Mouse (Mus musculus) retina, postnatal 1 day (tissue): ENCODE results near the gene Gm21860.
"Not testable (repeated sequence)": the region's sequence is repeated elsewhere in the genome, so short reads cannot be mapped to it uniquely, and the experiment has no call there.

ENCODE experiments used
- DNase-seq: peaks from one replicate; pipeline ENCODE4 v3.0.0-alpha.2; 2012

Gene Gm21860

DNA sequence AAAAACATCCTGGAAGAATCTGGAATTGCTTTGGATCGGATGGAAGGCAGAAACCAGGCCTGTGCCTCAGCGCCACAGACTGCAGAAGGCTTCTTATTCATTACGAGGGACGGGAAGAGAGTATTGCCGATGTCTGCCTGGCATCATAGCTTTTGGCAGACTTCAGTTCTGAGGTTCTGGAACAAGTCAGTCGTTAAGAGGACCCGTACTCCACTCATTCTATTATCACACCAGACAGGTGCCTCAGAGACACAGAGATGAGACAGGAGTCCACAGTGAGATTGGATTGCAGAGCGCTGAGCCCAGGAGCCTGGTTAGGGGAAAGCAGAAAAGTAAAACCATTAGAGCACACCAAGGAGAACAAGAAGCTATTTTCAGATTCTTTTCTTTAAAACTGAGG, at the start of gene Gm21860:
TSS of gene Gm21860 (minus strand) at position 101 of the 400 bp plus-strand sequence.
- DNase-seq, result not testable (repeated sequence)

DNA sequence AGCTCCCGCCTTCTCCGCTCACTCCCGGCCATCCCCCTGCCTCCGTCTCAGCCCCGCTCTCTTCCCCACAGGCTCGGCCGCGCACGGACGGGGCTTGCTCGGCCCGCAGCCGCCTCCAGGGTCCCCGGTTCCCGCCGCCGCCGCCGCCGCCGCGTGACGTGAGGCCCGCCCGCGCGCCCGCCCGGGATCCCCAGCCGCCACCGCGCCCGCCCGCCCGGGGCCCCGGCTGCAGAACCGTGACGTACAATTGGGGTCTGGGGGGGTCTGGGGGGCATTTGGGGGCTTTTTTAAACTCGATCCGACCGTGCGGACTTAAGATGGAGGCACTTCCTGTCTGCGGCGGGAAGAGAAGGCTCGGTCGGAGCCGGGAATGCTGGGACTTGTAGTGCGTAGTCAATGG, 29.8 kb upstream of the Gm21860 start, which contains the start of gene Gm47283:
TSS of gene Gm47283 (plus strand) at position 301 of the 400 bp plus-strand sequence.
- not testable (repeated sequence) for DNase-seq

DNA sequence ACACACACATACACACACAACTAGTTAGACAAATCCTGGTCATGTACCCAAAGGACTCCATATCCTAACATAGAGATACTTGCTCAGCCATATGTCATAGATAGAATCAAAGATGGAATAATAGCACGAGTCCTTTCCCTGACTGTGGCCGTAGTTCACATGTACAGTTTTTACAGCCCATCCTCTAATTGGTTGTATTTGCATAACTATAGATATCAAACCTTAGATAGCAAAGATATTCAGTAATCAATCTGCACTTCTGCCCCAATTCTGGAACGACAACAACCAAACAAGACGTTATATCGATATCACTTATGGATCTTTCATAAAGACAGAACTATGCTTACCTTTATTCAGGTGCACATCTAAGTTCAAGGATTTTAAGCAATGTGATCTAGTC, 9.4 kb downstream of the Gm21860 start:
- peak; percentile 4 for DNase-seq

DNA sequence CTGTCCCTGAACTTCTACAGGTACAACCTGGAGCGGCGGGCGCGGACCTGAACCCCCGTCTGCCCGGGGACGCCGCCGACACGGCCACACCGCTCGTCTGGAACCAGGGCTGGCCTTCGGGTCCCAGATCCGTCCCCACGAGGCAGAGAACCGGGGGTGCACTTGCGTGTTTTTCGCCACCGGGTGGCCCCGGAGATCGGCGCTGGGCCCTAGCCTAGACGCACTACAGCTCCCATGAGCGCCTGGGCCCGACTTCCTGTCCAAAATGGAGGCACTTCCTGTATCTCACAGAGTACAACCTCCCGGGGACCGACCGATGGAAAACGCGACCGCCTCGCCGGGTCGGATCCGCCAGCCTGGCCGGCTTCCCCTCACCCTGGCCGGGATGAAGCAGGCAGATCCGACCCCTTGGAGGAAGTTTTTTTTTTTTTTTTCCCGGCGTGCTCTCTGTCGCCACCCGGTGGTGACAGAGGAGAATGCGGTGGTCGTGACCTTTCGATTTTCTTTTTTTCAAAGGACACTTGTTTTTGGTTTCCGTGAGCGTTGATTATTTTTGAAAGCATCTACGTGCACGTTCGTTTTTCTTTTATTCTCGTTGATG, 10.1 kb downstream of the Gm21860 start:
- DNase-seq, result peak; percentile 92

DNA sequence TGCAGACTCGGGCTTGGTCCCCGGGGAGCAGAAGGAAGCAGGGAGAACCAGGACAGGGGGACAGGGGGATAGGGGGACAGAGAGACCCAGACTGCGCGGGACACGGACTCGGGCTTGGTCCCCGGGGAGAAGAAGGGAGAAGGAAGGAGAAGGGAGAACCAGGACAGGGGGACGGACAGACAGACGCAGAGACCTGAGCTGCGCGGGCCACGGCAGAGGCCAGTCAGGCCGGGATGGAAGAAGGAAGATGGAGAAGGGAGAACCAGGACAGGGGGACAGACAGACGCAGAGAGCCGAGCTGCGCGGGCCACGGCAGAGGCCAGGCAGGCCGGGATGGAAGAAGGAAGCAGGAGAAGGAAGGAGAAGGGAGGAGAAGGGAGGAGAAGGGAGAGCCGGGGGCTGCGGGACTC, 10.8 kb downstream of the Gm21860 start:
- DNase-seq, result no peak

DNA sequence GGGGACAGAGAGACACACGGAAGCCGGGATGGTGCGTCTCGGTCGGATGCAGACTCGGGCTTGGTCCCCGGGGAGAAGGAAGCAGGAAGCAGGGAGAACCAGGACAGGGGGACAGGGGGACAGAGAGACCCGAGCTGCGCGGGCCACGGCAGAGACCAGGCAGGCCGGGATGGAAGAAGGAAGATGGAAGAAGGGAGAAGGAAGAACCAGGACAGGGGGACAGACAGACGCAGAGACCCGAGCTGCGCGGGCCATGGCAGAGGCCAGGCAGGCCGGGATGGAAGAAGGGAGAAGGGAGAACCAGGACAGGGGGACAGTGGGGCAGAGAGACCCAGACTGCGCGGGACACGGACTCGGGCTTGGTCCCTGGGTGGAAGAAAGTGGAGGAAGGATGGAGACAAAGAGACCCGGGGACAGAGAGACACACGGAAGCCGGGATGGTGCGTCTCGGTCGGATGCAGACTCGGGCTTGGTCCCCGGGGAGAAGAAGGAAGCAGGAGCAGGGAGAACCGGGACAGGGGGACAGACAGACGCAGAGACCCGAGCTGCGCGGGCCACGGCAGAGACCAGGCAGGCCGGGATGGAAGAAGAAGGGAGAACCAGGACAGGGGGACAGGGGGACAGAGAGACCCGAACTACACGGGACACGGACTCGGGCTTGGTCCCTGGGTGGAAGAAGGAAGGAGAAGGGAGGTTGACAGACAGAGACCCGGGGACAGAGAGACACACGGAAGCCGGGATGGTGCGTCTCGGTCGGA, 11.4 kb downstream of the Gm21860 start:
- DNase-seq, result peak; percentile 16

DNA sequence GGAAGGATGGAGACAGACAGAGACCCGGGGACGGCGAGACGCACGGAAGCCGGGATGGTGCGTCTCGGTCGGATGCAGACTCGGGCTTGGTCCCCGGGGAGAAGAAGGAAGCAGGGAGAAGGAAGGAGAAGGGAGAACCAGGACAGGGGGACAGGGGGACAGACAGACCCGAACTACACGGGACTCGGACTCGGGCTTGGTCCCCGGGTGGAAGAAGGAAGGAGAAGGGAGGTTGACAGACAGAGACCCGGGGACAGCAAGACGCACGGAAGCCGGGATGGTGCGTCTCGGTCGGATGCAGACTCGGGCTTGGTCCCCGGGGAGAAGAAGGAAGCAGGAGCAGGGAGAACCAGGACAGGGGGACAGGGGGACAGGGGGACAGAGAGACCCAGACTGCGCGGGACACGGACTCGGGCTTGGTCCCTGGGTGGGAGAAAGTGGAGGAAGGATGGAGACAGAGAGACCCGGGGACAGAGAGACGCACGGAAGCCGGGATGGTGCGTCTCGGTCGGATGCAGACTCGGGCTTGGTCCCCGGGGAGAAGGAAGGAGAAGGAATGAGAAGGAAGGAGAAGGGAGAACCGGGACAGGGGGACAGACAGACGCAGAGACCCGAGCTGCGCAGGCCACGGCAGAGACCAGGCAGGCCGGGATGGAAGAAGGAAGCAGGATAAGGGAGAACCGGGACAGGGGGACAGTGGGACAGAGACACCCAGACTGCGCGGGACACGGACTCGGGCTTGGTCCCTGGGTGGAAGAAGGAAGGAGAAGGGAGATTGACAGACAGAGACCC, 12.2 kb downstream of the Gm21860 start:
- peak; percentile 51 for DNase-seq

DNA sequence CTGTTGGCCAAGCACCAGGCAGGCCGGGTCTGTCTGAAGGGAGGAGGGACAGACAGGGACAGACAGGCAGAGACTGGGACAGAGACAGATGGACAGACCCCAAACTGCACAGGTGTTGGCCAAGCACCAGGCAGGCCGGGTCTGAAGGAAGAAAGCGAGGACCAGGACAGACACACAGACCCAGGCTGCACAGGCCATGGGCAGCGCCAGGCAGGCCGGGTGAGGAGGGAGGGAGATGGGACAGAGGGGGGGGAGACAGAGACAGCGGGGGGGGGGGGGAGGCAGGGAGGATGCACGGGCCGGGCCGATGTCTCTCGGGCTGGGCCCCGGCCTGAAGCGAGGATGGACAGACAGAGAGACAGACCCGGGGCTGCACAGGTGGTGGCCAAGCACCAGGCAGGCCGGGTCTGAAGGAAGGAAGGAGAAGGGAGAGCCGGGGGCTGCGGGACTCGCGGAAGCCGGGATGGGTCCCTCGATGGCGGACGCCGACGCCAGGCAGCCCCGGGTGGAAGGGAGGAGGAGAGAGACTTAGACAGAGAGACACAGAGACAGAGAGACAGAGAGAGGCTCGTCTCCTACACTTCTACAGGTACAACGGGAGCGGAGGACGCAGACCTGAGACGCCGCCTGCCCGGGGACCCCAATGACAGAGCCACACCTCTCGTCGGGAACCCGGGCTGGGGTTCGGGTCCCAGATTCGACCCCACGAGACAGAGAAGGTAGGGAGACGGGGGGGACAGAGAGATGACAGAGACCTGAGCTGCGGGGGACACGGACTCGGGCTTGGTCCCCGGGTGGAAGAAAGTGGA, 13.0 kb downstream of the Gm21860 start:
- peak; percentile 67 for DNase-seq

DNA sequence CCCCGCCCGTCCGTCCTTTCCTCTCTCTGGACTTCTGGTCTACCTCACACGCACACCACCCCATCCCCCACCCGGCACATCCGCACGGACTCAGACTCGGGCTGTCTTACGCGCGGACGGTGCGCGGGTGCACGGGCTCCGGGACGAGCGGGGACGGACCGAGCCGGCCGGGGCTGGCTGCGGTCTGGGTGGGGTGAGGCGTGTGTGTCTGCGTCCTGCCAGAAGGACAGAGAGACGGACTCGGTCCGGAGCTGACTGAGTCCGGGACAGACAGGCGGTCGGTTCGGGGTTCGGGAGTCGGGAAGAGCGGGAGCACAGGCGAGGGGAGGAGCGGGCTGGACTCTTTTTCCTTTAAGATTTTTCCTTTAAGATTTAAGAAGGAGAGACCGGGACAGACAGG, 13.6 kb downstream of the Gm21860 start:
- DNase-seq, result peak; percentile 81

DNA sequence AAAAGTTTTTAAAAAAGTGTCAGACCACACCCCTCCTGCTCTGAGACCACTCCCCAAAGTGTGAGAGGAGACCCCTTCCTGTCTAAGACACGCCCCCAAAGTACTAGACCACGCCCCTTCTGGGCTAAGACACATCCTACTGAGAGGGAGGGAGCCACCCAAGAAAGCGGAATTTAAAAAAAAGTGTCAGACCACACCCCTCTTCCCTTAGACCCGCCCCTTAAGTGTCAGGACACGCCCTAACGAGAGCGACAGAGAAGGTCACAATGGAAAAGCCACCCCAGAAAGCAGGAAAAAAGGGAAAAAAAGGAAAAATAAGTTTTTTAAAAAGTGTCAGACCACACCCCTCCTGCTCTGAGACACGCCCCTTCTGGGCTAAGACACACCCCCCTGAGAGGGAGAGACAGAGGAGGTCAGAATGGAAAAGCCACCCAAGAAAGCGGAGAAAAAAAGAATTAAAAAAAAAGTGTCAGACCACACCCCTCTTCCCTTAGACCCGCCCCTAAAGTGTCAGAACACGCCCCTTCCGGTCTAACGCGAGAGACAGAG, 14.5 kb downstream of the Gm21860 start:
- peak; percentile 90 for DNase-seq

DNA sequence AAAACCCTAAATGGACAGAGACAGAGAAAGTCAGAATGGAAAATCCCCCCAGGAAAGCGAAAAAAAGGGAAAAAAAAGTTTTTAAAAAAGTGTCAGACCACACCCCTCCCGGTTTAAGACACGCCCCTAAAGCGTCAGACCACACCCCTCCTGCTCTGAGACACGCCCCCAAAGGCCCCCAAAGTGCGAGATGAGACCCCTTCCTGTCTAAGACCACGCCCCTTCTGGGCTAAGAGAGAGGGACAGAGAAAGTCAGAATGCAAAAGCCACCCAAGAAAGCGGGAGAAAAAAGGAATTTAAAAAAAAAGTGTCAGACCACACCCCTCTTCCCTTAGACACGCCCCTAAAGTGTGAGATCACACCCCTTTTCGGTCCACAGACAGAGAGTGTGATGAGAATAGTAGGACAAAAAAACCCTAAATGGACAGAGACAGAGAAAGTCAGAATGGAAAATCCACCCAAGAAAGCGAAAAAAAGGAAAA, 15.0 kb downstream of the Gm21860 start:
- peak; percentile 79 for DNase-seq

DNA sequence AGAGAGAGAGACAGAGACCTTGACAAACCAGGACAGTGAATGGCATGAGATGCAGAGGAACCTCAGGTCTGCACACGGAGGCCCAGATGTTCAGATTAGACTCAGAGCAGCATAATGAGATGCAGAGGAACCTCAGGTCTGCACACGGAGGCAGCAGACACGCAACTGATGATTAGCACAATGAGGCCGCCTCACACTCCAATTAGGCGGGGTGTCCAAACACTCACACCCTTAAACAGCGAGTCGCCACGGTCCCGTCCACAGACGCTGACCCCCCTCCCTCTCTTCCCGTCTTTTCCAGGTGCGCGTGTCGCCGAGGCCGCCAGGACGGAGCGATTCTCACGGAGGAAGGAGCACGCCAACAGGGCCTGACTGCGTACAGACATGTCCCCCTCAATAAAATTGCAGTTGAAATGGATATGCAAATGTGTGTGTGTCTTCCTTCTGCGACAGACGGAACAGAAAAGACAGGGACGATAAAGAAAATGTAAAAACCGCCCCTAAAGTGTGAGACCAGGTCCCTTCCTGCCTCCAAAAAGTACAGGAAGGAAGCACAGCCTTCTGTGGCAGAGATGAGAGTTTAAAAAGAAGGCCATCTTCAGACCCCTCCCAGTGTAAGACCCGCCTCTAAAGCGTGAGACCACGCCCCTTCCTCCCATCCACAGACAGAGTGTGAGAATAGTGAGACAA, 15.6 kb downstream of the Gm21860 start:
- DNase-seq, result peak; percentile 75

DNA sequence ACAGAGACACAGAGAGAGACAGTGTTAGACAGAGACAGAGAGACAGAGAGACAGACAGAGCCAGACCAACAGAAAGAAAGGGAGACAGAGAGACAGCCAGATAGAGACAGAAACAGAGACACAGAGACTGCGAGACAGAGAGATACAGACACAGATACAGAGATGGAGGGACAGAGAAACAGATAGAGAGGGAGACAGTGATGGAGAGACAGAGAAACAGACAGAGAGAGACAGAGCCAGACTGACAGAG, 16.3 kb downstream of the Gm21860 start:
- no peak for DNase-seq

DNA sequence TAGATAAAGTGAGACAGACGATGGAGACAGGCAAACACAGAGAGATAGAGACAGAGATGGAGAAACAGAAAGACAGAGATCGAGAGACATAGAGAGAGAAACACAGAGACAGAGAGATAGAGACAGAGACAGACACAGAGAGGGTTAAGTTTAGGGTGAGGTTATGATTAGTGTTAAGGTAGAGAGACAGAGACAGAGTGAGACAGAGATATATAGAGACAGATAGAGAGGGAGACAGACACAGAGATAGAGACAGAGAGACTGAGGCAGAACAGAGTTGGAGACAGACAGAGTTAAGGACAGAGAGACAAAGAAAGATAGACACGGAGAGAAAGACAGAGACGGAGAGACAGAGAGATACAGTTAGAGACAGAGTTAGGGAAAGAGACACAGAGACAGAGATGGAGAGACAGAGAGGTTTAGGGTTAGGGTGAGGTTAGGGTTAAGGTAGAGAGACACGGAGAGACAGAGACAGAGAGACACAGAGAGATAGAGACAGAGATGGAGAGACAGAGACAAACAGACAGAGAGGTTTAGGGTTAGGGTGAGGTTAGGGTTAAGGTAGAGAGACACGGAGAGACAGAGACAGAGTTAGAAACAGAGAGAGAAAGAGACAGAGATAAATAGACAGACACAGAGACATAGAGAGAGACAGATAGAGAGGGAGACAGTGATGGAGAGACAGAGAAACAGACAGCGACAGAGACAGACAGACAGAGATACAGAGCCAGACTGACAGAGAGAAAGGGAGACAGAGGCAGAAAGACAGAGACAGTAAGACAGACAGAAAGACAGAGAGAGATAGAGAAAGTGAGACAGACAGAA, 16.8 kb downstream of the Gm21860 start:
- peak; percentile 58 for DNase-seq

DNA sequence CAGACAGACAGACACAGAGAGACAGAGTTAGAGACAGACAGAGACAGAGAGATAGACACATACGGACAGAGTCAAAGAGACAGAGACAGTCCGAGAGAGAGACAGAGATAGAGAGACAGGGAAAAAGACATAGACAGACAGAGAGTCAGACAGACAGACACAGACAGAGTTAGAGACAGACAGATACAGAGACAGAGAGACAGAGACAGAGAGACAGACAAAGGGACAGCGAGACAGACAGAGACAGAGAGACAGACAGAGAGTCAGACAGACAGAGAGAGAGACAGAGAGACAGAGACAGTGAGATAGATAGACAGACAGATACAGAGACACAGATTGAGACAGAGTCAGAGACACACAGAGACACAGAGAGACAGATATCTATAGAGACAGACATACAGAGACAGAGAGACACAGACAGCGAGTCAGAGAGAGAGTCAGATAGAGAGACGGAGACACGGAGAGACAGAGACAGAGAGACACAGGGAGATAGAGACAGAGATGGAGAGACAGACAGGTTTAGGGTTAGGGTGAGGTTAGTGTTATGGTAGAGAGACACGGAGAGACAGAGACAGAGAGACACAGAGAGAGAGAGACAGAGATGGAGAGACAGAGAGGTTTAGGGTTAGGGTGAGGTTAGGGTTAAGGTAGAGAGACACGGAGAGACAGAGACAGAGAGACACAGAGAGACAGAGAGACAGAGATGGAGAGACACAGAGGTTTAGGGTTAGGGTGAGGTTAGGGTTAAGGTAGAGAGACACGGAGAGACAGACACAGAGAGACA, 18.2 kb downstream of the Gm21860 start:
- DNase-seq, result peak; percentile 38

DNA sequence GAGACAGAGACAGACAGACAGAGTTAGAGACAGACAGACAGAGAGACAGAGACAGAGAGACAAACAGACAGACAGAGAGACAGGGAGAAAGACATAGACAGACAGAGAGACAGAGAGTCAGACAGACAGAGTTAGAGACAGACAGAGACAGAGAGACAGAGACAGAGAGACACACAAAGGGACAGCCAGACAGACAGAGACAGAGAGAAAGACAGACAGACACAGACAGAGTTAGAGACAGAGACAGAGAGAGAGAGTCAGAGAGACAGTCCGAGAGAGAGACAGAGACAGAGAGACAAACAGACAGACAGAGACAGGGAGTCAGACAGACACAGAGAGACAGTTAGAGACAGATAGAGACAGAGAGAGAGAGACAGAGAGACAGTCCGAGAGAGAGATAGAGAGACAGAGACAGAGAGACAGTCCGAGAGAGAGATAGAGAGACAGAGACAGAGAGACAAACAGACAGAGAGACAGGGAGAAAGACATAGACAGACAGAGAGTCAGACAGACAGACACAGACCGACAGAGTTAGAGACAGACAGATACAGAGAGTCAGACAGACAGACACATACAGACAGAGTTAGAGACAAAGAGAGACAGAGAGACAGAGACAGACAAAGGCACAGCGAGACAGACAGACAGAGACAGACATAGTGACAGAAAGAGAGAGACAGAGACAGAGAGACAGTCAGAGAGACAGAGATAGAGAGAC, 19.3 kb downstream of the Gm21860 start:
- DNase-seq, result peak; percentile 36

DNA sequence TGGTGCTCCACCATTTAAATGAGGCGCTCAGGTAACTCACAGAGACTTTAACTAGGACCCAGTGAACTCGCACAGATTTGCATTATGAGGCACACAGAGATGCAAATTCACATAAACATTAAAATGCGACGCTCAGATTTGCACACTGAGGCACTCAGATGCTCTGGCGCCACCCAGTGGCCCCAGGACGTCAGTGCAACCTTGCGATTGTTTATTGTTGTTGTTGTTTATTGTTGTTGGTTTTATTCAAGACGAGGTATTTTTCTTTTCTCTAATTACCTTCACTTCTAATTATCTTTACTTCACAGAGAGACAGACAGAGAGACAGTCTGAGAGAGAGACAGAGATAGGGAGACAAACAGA, 20.3 kb downstream of the Gm21860 start:
- peak; percentile 78 for DNase-seq

DNA sequence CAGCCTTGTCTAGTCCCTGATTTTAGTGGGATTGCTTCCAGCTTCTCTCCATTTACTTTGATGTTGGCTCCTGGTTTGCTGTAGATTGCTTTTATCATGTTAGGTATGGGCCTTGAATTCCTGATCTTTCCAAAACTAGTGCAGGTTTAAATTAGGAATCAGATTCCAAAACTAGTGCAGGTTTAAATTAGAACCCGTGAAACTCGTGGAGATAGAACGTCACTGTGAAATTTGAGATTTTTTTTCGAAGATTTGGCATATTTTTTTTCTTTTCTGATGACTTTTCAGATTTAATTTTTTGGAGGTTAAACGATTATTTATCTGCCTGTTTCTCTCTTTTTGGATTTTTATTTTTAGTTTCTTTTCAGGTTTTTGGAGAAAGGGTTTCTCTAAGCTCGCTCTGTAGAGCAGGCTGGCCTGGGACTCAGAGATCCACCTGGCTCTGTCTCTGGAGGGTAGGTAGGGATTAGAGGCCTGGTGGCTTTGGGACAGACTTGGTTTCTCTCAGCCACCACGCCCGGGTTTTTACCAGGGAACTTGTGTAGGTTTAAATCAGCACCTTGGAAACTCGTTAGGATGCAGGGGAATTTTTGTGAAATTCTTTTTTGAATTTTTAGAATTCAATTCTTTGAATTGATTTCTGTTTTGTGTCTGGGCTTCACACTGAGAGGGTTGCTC, 20.8 kb downstream of the Gm21860 start:
- peak; percentile 0 for DNase-seq

DNA sequence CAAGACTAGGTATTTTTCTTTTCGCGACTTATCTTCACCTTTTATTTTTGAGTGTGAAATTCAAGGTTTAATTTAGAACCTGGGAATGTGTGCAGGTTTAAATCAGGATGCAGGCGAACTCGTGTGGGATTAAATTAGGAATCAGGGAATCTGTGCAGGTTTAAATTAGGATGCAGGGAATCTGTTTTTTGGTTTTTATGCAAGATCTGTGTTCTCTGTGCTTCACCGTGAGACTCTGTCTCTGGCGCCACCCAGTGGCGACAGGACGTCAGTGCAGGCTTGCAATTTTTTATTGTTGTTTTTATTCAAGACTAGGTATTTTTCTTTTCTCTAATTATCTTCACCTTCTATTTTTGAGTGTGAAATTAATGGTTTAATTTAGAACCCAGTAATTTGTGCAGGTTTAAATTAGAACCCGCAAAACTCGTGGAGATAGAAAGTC, 22.5 kb downstream of the Gm21860 start:
- peak; percentile 87 for DNase-seq
